Comparison of ENCODE assay signal across 13 mouse cellular contexts in the genomic region with DNA sequence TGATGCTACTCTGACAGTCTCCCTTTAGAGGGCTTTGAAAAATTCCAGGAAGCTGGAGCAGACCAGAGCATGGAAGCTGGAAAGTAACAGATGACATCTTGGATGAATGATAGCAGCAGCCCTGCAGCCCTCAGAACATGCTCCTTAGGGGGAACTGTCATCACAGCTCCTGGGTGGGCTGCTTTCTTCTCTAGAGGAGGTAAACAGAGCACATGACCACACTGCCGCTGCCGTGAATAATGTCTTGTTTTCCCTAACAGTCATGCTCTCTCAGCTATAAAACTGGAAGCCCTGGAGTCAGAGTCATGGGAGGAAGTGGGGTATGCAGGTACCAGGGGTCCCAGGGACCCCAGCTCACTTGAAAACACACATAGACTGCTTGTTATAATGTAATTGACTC. TPM values are rescaled to one million over a fixed set of nuclear protein-coding genes. Genes with fewer than 3 reads are reported as not detected.
DNase-seq lines count a peak whose midpoint lies in the region; ATAC-seq and TF ChIP-seq lines count a peak whose summit lies in the region.
"Had no signal": no experiment of that assay in that cellular context is flagged by ENCODE, and none has a peak within 500 bp of the region (broad histone marks: within the 10 kb centered on the region; RNA-seq: fewer than 3 reads in every experiment).

No protein-coding gene starts in this region.

- TF ChIP-seq CTCF in hindbrain, postnatal 0 days (IDR thresholded peaks at IDR 0.05; ENCODE audit: low read depth) = no peak

- DNase-seq in hindbrain, embryonic 11.5 days (ENCODE audit: low spot score) = peak; percentile 25
- DNase-seq in neural tube, embryonic 10.5 days (ENCODE audit: extremely low spot score, low spot score) = peak; percentile 35
- peak; percentile 32 for DNase-seq in hindbrain, postnatal 0 days (ENCODE audit: low spot score)
- peak; percentile 63 for DNase-seq in yolk sac, embryonic 10.5 days (ENCODE audit: low spot score)
- DNase-seq in thymus, postnatal 25 days = no peak
- DNase-seq in gastrocnemius, postnatal 4 days (ENCODE audit: low spot score in 2 of 2) = no peak
- DNase-seq: cerebellum, adult 11-12 months; lung, adult 18-20 months had no signal

- no peak overlapping the region for H3K4me2 ChIP-seq in hindbrain, embryonic 11.5 days (replicated peaks; ENCODE audit: low read depth, low read length)
- H3K4me2 ChIP-seq in hindbrain, embryonic 12.5 days (replicated peaks) = no peak overlapping the region
- H3K4me2 ChIP-seq in neural tube, embryonic 15.5 days = no peak overlapping the region
- no peak overlapping the region for H3K4me2 ChIP-seq in hindbrain, postnatal 0 days (ENCODE audit: low read depth, low read length)

- no peaks in the 10 kb centered on the region for H3K36me3 ChIP-seq in hindbrain, embryonic 11.5 days (ENCODE audit: control insufficient read depth, insufficient read depth, low read length)
- no peaks in the 10 kb centered on the region for H3K36me3 ChIP-seq in hindbrain, embryonic 12.5 days
- H3K36me3 ChIP-seq in neural tube, embryonic 15.5 days = no peaks in the 10 kb centered on the region
- no peaks in the 10 kb centered on the region for H3K36me3 ChIP-seq in hindbrain, postnatal 0 days (ENCODE audit: insufficient read depth, low read length)

- no peak overlapping the region for H3K27ac ChIP-seq in hindbrain, embryonic 11.5 days (ENCODE audit: low read depth, low read length)
- H3K27ac ChIP-seq in hindbrain, embryonic 12.5 days = no peak overlapping the region
- no peak overlapping the region for H3K27ac ChIP-seq in neural tube, embryonic 15.5 days (replicated peaks)
- H3K27ac ChIP-seq in hindbrain, postnatal 0 days = no peak overlapping the region
- H3K27ac ChIP-seq: left cerebral cortex, adult 2 months had no signal

- no peaks in the 10 kb centered on the region for H3K4me1 ChIP-seq in hindbrain, embryonic 11.5 days (replicated peaks; ENCODE audit: control insufficient read depth, insufficient read depth, low read length)
- peaks cover 23% of the 10 kb centered on the region for H3K4me1 ChIP-seq in hindbrain, embryonic 12.5 days
- peaks cover 34% of the 10 kb centered on the region for H3K4me1 ChIP-seq in neural tube, embryonic 15.5 days
- peaks cover 12% of the 10 kb centered on the region for H3K4me1 ChIP-seq in hindbrain, postnatal 0 days (ENCODE audit: insufficient read depth, low read length)

- no peak for ATAC-seq in hindbrain, embryonic 11.5 days (ENCODE audit: low FRiP score)
- no peak for ATAC-seq in hindbrain, embryonic 12.5 days (ENCODE audit: low FRiP score)
- no peak for ATAC-seq in neural tube, embryonic 15.5 days (ENCODE audit: low FRiP score)
- no peak for ATAC-seq in hindbrain, postnatal 0 days
- ATAC-seq: CD4-positive, CD25-positive, alpha-beta regulatory T cell, adult 4 months had no signal

- H3K27me3 ChIP-seq in hindbrain, embryonic 11.5 days (ENCODE audit: control insufficient read depth, insufficient read depth, low read length) = no peaks in the 10 kb centered on the region
- H3K27me3 ChIP-seq in hindbrain, embryonic 12.5 days = no peaks in the 10 kb centered on the region; the same call in 1 of the 2 replicates
- no peaks in the 10 kb centered on the region for H3K27me3 ChIP-seq in neural tube, embryonic 15.5 days (replicated peaks)
- H3K27me3 ChIP-seq in hindbrain, postnatal 0 days (ENCODE audit: insufficient read depth, low read length) = no peaks in the 10 kb centered on the region

- 5% methylated on average over 2 of the region's 2 CpGs for WGBS in hindbrain, embryonic 11.5 days
- 7% methylated on average over 2 of the region's 2 CpGs for WGBS in hindbrain, embryonic 12.5 days
- 0% methylated on average over 2 of the region's 2 CpGs for WGBS in neural tube, embryonic 15.5 days
- 5% methylated on average over 2 of the region's 2 CpGs for WGBS in hindbrain, postnatal 0 days

- no peaks in the 10 kb centered on the region for H3K9me3 ChIP-seq in hindbrain, embryonic 11.5 days (ENCODE audit: control insufficient read depth, low read length)
- H3K9me3 ChIP-seq in hindbrain, embryonic 12.5 days (replicated peaks) = no peaks in the 10 kb centered on the region
- no peaks in the 10 kb centered on the region for H3K9me3 ChIP-seq in neural tube, embryonic 15.5 days (replicated peaks)
- no peaks in the 10 kb centered on the region for H3K9me3 ChIP-seq in hindbrain, postnatal 0 days (ENCODE audit: low read length)

- H3K4me3 ChIP-seq in hindbrain, embryonic 11.5 days (ENCODE audit: low read depth, low read length) = no peak overlapping the region
- H3K4me3 ChIP-seq in hindbrain, embryonic 12.5 days = no peak overlapping the region
- no peak overlapping the region for H3K4me3 ChIP-seq in neural tube, embryonic 15.5 days (replicated peaks)
- H3K4me3 ChIP-seq in hindbrain, postnatal 0 days (ENCODE audit: low read length) = no peak overlapping the region
- H3K4me3 ChIP-seq: left cerebral cortex, adult 2 months had no signal

- H3K9ac ChIP-seq in hindbrain, embryonic 11.5 days (ENCODE audit: low read depth, low read length) = no peak overlapping the region
- H3K9ac ChIP-seq in hindbrain, embryonic 12.5 days = no peak overlapping the region
- H3K9ac ChIP-seq in neural tube, embryonic 15.5 days (replicated peaks) = no peak overlapping the region
- H3K9ac ChIP-seq in hindbrain, postnatal 0 days (replicated peaks; ENCODE audit: low read length) = no peak overlapping the region

RNA-seq across cellular contexts. Expression of gene Camk1g, which starts 49.1 kb away (rescaled TPM):
- polyA plus RNA-seq in hindbrain, embryonic 11.5 days (2014; fragmentation: Nextera tagmentation; extraction: Ambion mirVana) = 12.2 and 13.7 TPM in 2 replicates
- polyA plus RNA-seq in hindbrain, embryonic 12.5 days (2016; fragmentation: Nextera tagmentation; extraction: Ambion mirVana) = 19.7 and 20.3 TPM in 2 replicates
- 40.8 and 49.5 TPM in 2 replicates for polyA plus RNA-seq in neural tube, embryonic 15.5 days (2015; fragmentation: Nextera tagmentation; extraction: Ambion mirVana)
- 32.9 and 34.6 TPM in 2 replicates for total RNA-seq in hindbrain, postnatal 0 days (2014; rRNA removed)
- polyA plus RNA-seq in hindbrain, postnatal 0 days (2015; fragmentation: Nextera tagmentation; extraction: Ambion mirVana) = 30.9 and 35.1 TPM in 2 replicates
- total RNA-seq in gastrocnemius, postnatal 4 days (2021) = 1 to 10 TPM; 1.0 to 1.2 TPM
- total RNA-seq: hematopoietic stem cell, adult 5-6 weeks had no signal
- polyA plus RNA-seq: CD4-positive, CD25-positive, alpha-beta regulatory T cell, adult 4 months had no signal

Comparison
In these comparisons a context has a peak if more than half of its experiments do, and no peak if none do; other contexts are left out.
1. DNase-seq: peak in hindbrain, embryonic 11.5 days (single experiment), neural tube, embryonic 10.5 days (single experiment), hindbrain, postnatal 0 days (single experiment) and yolk sac, embryonic 10.5 days (single experiment); none in thymus, postnatal 25 days (single experiment) and gastrocnemius, postnatal 4 days (0 of 2).